Mouse (Mus musculus) C2C12 (cell line): Measurements from ENCODE around the gene Aox2.

Experiments
- CTCF ChIP-seq: IDR thresholded peaks from one replicate; pipeline ENCODE4 v1.5.1; 2011; ENCODE audit not compliant: control insufficient read depth, insufficient read depth, insufficient read length
- MAX ChIP-seq: IDR thresholded peaks from one replicate; pipeline ENCODE4 v1.6.1; 2011; ENCODE audit warnings: mild to moderate bottlenecking, control low read depth
- USF1 ChIP-seq: IDR thresholded peaks from one replicate; pipeline ENCODE4 v1.6.1; 2011; ENCODE audit warnings: low read depth, mild to moderate bottlenecking, control low read depth, moderate library complexity

- TF ChIP-seq MAX (no peak), CTCF (no peak), USF1 (no peak)
Measured at GRCm38 (mm10) chr1:58311221-58311864, 33.2 kb downstream of the Aox2 start.
